Mouse (Mus musculus) brain, embryonic 14.5 days (tissue): ENCODE measurements around the gene Notum. TPM values are rescaled to one million over a fixed set of nuclear protein-coding genes. Genes with fewer than 3 reads are reported as not detected.
A peak's percentile ranks its signal among the peaks of the same experiment; 100 is the strongest.

Experiments
- DNase-seq: peaks from one replicate; pipeline ENCODE4 v3.0.0-alpha.2; 2011; ENCODE audit warnings: low read depth
- CTCF ChIP-seq: fragments of 200-500 bp; IDR thresholded peaks from 2 replicates; pipeline ENCODE4 v1.5.1; 2012; ENCODE audit warnings: inconsistent platforms, mild to moderate bottlenecking, moderate library complexity, borderline replicate concordance; ENCODE audit not compliant: insufficient read depth, insufficient read length; ENCODE audit errors: extremely low read depth
- POLR2A ChIP-seq: fragments of 200-500 bp; IDR thresholded peaks from 2 replicates; pipeline ENCODE4 v1.6.1; 2012; ENCODE audit warnings: mild to moderate bottlenecking, inconsistent platforms, borderline replicate concordance; ENCODE audit not compliant: poor library complexity, insufficient read depth, insufficient read length, severe bottlenecking; ENCODE audit errors: extremely low read depth
- polyA plus RNA-seq: library from polyadenylated mRNA; depleted of rRNA; stranded (reverse); fragments of >200 nt; gene quantifications from 2 replicates; pipeline ENCODE4 v1.2.3, GENCODE M21; 2012

Notum gene
- polyA plus RNA-seq, 1 experiment = 2.7 TPM

GRCm38 (mm10) chr11:120654741-120655140, 6.2 kb downstream of the Notum start:
- TF ChIP-seq CTCF (no peak), POLR2A (no peak)
- no peak for DNase-seq

- DNase-seq = no peak
- TF ChIP-seq CTCF (peak; percentile 16; the same call in 1 of the 2 replicates), POLR2A (no peak)
Observed at GRCm38 (mm10) chr11:120651872-120652271, 9.1 kb downstream of the Notum start.

GRCm38 (mm10) chr11:120648001-120648476, 12.9 kb downstream of the Notum start, which contains the start of gene Myadml2:
Gene Myadml2 (minus strand): TSS chr11:120648158.
- peak; percentile 15 for DNase-seq
- no peak for TF ChIP-seq POLR2A
- no peak for TF ChIP-seq CTCF

GRCm38 (mm10) chr11:120647047-120647830, 13.7 kb downstream of the Notum start:
- no peak for TF ChIP-seq POLR2A
- TF ChIP-seq CTCF = no peak
- DNase-seq = no peak

GRCm38 (mm10) chr11:120643601-120643987, 17.4 kb downstream of the Notum start, which contains the start of gene Pycr1:
Gene Pycr1 (minus strand): TSS chr11:120643769.
- DNase-seq = peak; percentile 97
- TF ChIP-seq POLR2A (peak; percentile 36; the same call in 1 of the 2 replicates), CTCF (no peak)

- DNase-seq = no peak
- no peak for TF ChIP-seq POLR2A
- TF ChIP-seq CTCF = no peak
Observed at GRCm38 (mm10) chr11:120642939-120643600, 17.9 kb downstream of the Notum start.

GRCm38 (mm10) chr11:120641869-120642268, 19.1 kb downstream of the Notum start:
- DNase-seq = no peak
- TF ChIP-seq POLR2A (no peak), CTCF (no peak)

- no peak for DNase-seq
- TF ChIP-seq POLR2A (no peak), CTCF (no peak)
Observed at GRCm38 (mm10) chr11:120641255-120641654, 19.7 kb downstream of the Notum start.

GRCm38 (mm10) chr11:120634810-120635209, 26.2 kb downstream of the Notum start:
- no peak for DNase-seq
- TF ChIP-seq CTCF = no peak
- TF ChIP-seq POLR2A = no peak

GRCm38 (mm10) chr11:120633520-120634343, 27.2 kb downstream of the Notum start, which contains the start of gene Mafg:
Gene Mafg (minus strand): TSS chr11:120633600.
- DNase-seq = peak; percentile 98

GRCm38 (mm10) chr11:120632559-120633519, 28.1 kb downstream of the Notum start:
- no peak for TF ChIP-seq CTCF
- TF ChIP-seq POLR2A = no peak
- DNase-seq = peak; percentile 60

More at GRCm38 (mm10) chr11:120633520-120634343, 27.2 kb downstream of the Notum start, which contains the start of gene Mafg:
- TF ChIP-seq POLR2A (no peak; the same call in 1 of the 2 replicates), CTCF (no peak)

DNA sequence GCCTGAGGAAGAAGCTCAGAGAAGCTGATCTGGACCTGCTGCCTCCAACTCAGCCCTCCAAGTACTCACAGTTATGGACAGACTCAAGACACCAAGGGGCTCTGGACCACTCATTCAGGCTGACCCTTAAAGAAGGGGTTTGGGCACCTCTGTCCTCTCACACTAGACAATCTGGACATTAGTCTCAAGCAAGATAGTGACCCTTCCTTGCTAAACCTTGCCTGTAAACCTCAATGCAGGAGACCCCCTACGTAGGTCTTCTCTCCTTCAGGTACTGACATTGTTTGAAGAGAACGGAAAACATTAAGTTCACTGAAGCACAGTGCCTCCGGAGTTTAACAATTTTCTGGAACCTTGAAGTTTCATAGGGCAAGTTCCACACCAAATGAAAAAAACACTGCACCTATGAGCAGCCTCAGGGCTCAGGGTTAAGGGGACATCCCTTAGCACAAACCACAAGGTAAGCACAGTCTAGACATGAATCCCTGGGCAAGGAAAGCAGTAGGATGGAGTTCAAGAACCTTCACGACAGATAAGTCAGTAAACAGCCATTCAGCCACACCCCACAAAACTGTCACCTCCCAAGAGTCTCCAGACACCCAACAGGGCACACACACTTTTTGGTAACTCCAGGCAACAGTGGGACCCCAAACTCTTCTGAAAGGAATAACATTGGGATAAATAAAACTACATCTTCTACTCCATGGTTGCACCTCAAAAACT, 29.1 kb downstream of the Notum start:
- no peak for DNase-seq
- TF ChIP-seq POLR2A = no peak
- no peak for TF ChIP-seq CTCF
